Mouse (Mus musculus) MEL (cell line): ENCODE measurements around the gene Tox2. TPM values are rescaled to one million over a fixed set of nuclear protein-coding genes. Genes with fewer than 3 reads are reported as not detected.

ENCODE experiments used
- DNase-seq: peaks from one replicate; pipeline ENCODE4 v3.0.0; 2011; ENCODE audit warnings: low read depth, low spot score
- H3K27ac ChIP-seq: 2 replicates; pipeline ENCODE4 v1.5.1; 2012; ENCODE audit warnings: low read depth, mild to moderate bottlenecking, control low read depth, low read length, moderate library complexity; ENCODE audit not compliant: control insufficient read depth
- H3K27me3 ChIP-seq, 2 experiments: fragments of 150-350 bp in 1 of 2; sonication (generic) in 1 of 2; 2 replicates each; pipeline ENCODE4 v1.6.1; 2012; ENCODE audit warnings: low read length in 2 of 2, mild to moderate bottlenecking in 2 of 2, improper control_type of control experiment in 1 of 2, moderate library complexity in 1 of 2; ENCODE audit not compliant: insufficient read depth in 2 of 2, control insufficient read depth in 1 of 2
- H3K36me3 ChIP-seq, 2 experiments: 2 replicates each; pipeline ENCODE4 v1.6.1; 2012 to 2014; ENCODE audit warnings: low read length in 2 of 2, improper control_type of control experiment in 1 of 2, inconsistent platforms in 1 of 2, mild to moderate bottlenecking in 1 of 2; ENCODE audit not compliant: insufficient read depth in 2 of 2, control insufficient read depth in 1 of 2
- H3K4me1 ChIP-seq, 2 experiments: fragments of 150-350 bp in 1 of 2; sonication (generic) in 1 of 2; 2 replicates each; pipeline ENCODE4 v1.6.1; 2012; ENCODE audit warnings: low read length in 2 of 2, improper control_type of control experiment in 1 of 2, mild to moderate bottlenecking in 1 of 2; ENCODE audit not compliant: insufficient read depth in 2 of 2, control insufficient read depth in 1 of 2
- H3K4me3 ChIP-seq, 2 experiments: fragments of 150-350 bp in 1 of 2; sonication (generic) in 1 of 2; 2 replicates each; pipeline ENCODE4 v1.5.1; 2012; ENCODE audit warnings: low read depth in 2 of 2, low read length in 2 of 2, mild to moderate bottlenecking in 2 of 2, moderate library complexity in 2 of 2, control low read depth in 1 of 2, improper control_type of control experiment in 1 of 2; ENCODE audit not compliant: control insufficient read depth in 1 of 2, insufficient read depth in 1 of 2
- H3K79me2 ChIP-seq: 2 replicates; pipeline ENCODE4 v1.6.1; 2012; ENCODE audit warnings: mild to moderate bottlenecking, low read length, moderate library complexity; ENCODE audit not compliant: control insufficient read depth, poor library complexity, insufficient read depth
- H3K9ac ChIP-seq: 2 replicates; pipeline ENCODE4 v1.6.1; 2012; ENCODE audit warnings: low read depth, mild to moderate bottlenecking, control low read depth, low read length, moderate library complexity; ENCODE audit not compliant: control insufficient read depth, poor library complexity, severe bottlenecking
- H3K9me3 ChIP-seq: fragments of 150-350 bp; sonication (generic); replicated peaks from 2 replicates; pipeline ENCODE4 v1.6.1; 2012; ENCODE audit warnings: mild to moderate bottlenecking, low read length, improper control_type of control experiment, moderate library complexity; ENCODE audit not compliant: insufficient read depth
- BHLHE40 ChIP-seq: IDR thresholded peaks from 2 replicates; pipeline ENCODE4 v1.6.1; 2012; ENCODE audit warnings: low read depth, mild to moderate bottlenecking, inconsistent platforms, low read length, improper control_type of control experiment, borderline replicate concordance
- CHD1 ChIP-seq: IDR thresholded peaks from 2 replicates; pipeline ENCODE4 v1.6.1; 2012; ENCODE audit warnings: low read depth, mild to moderate bottlenecking, inconsistent platforms, low read length, improper control_type of control experiment
- CHD2 ChIP-seq: IDR thresholded peaks from 2 replicates; pipeline ENCODE4 v1.6.1; 2011; ENCODE audit warnings: low read length, improper control_type of control experiment
- CTCF ChIP-seq, 3 experiments: IDR thresholded peaks in 2 of 3; conservative IDR thresholded peaks in 1 of 3; 2 replicates each; pipeline ENCODE4 v1.5.1; 2011 to 2012; ENCODE audit warnings: low read length in 3 of 3, low read depth in 2 of 3, mild to moderate bottlenecking in 2 of 3, improper control_type of control experiment in 1 of 3, inconsistent platforms in 1 of 3, mixed read lengths in 1 of 3, moderate library complexity in 1 of 3; ENCODE audit not compliant: control insufficient read depth in 1 of 3, insufficient read depth in 1 of 3, poor library complexity in 1 of 3, severe bottlenecking in 1 of 3
- E2F4 ChIP-seq: IDR thresholded peaks from 2 replicates; pipeline ENCODE4 v1.6.1; 2011; ENCODE audit warnings: low read depth, low read length, improper control_type of control experiment, borderline replicate concordance
- ELF1 ChIP-seq: IDR thresholded peaks from 2 replicates; pipeline ENCODE4 v1.6.1; 2014; ENCODE audit warnings: low read depth, mild to moderate bottlenecking, inconsistent platforms, low read length, improper control_type of control experiment, moderate library complexity
- EP300 ChIP-seq, 2 experiments: IDR thresholded peaks; 2 replicates each; pipeline ENCODE4 v1.6.1; 2011; ENCODE audit warnings: improper control_type of control experiment in 2 of 2, low read length in 2 of 2, low read depth in 1 of 2, mild to moderate bottlenecking in 1 of 2
- ETS1 ChIP-seq: IDR thresholded peaks from 2 replicates; pipeline ENCODE4 v1.6.1; 2012; ENCODE audit warnings: low read depth, mild to moderate bottlenecking, inconsistent platforms, low read length, improper control_type of control experiment, moderate library complexity
- GABPA ChIP-seq: IDR thresholded peaks from 2 replicates; pipeline ENCODE4 v1.6.1; 2012; ENCODE audit warnings: low read depth, mild to moderate bottlenecking, inconsistent platforms, low read length, improper control_type of control experiment, moderate library complexity
- GATA1 ChIP-seq: IDR thresholded peaks from 2 replicates; pipeline ENCODE4 v1.6.1; 2011; ENCODE audit warnings: low read depth, low read length, improper control_type of control experiment
- HCFC1 ChIP-seq: IDR thresholded peaks from 2 replicates; pipeline ENCODE4 v1.6.1; 2012; ENCODE audit warnings: low read depth, mild to moderate bottlenecking, inconsistent platforms, low read length, improper control_type of control experiment, moderate library complexity
- JUND ChIP-seq: IDR thresholded peaks from 2 replicates; pipeline ENCODE4 v1.6.1; 2011; ENCODE audit warnings: low read depth, mild to moderate bottlenecking, improper control_type of control experiment, low read length
- KAT2A ChIP-seq: conservative IDR thresholded peaks from 2 replicates; pipeline ENCODE4 v1.6.1; 2012; ENCODE audit warnings: low read depth, low read length, improper control_type of control experiment, inconsistent platforms
- MAFK ChIP-seq: IDR thresholded peaks from 2 replicates; pipeline ENCODE4 v1.6.1; 2011; ENCODE audit warnings: low read depth, mild to moderate bottlenecking, low read length, improper control_type of control experiment, borderline replicate concordance
- MAX ChIP-seq: IDR thresholded peaks from 2 replicates; pipeline ENCODE4 v1.6.1; 2011; ENCODE audit warnings: low read length, improper control_type of control experiment
- MAZ ChIP-seq: IDR thresholded peaks from 2 replicates; pipeline ENCODE4 v1.6.1; 2012; ENCODE audit warnings: low read depth, mild to moderate bottlenecking, inconsistent platforms, low read length, improper control_type of control experiment
- MEF2A ChIP-seq: IDR thresholded peaks from 2 replicates; pipeline ENCODE4 v1.6.1; 2014; ENCODE audit warnings: low read depth, mild to moderate bottlenecking, inconsistent platforms, low read length, improper control_type of control experiment; ENCODE audit not compliant: poor library complexity, insufficient replicate concordance, severe bottlenecking; ENCODE audit errors: extremely low read depth
- MXI1 ChIP-seq: IDR thresholded peaks from 2 replicates; pipeline ENCODE4 v1.6.1; 2011; ENCODE audit warnings: mild to moderate bottlenecking, low read depth, low read length, improper control_type of control experiment
- MYB ChIP-seq: IDR thresholded peaks from 2 replicates; pipeline ENCODE4 v1.6.1; 2011; ENCODE audit warnings: mild to moderate bottlenecking, low read depth, low read length, improper control_type of control experiment
- MYC ChIP-seq: IDR thresholded peaks from 2 replicates; pipeline ENCODE4 v1.6.1; 2011; ENCODE audit warnings: low read depth, mild to moderate bottlenecking, low read length, improper control_type of control experiment, moderate library complexity
- NELFE ChIP-seq: IDR thresholded peaks from 2 replicates; pipeline ENCODE4 v1.6.1; 2011; ENCODE audit warnings: low read depth, low read length, improper control_type of control experiment
- NRF1 ChIP-seq: IDR thresholded peaks from 2 replicates; pipeline ENCODE4 v1.6.1; 2014; ENCODE audit warnings: low read depth, mild to moderate bottlenecking, inconsistent platforms, low read length, improper control_type of control experiment, moderate library complexity; ENCODE audit not compliant: poor library complexity, insufficient read depth, severe bottlenecking
- POLR2A ChIP-seq, 2 experiments: IDR thresholded peaks; 2 replicates each; pipeline ENCODE4 v1.6.1; 2011 to 2012; ENCODE audit warnings: low read length in 2 of 2, mild to moderate bottlenecking in 2 of 2, control low read depth in 1 of 2, improper control_type of control experiment in 1 of 2, low read depth in 1 of 2, moderate library complexity in 1 of 2; ENCODE audit not compliant: control insufficient read depth in 1 of 2, insufficient read depth in 1 of 2, poor library complexity in 1 of 2
- POLR2AphosphoS2 ChIP-seq: IDR thresholded peaks from 2 replicates; pipeline ENCODE4 v1.6.1; 2011; ENCODE audit warnings: low read length, improper control_type of control experiment
- POLR2AphosphoS5 ChIP-seq: IDR thresholded peaks from 2 replicates; pipeline ENCODE4 v1.6.1; 2012; ENCODE audit warnings: low read depth, borderline replicate concordance, mild to moderate bottlenecking, inconsistent platforms, low read length, moderate library complexity, mixed read lengths
- RAD21 ChIP-seq: IDR thresholded peaks from 2 replicates; pipeline ENCODE4 v1.6.1; 2011; ENCODE audit warnings: mild to moderate bottlenecking, low read depth, low read length, improper control_type of control experiment
- RCOR1 ChIP-seq: IDR thresholded peaks from 2 replicates; pipeline ENCODE4 v1.6.1; 2012; ENCODE audit warnings: low read depth, mild to moderate bottlenecking, inconsistent platforms, low read length, improper control_type of control experiment
- SIN3A ChIP-seq: IDR thresholded peaks from 2 replicates; pipeline ENCODE4 v1.6.1; 2012; ENCODE audit warnings: low read length, improper control_type of control experiment, inconsistent platforms
- SMC3 ChIP-seq: IDR thresholded peaks from 2 replicates; pipeline ENCODE4 v1.6.1; 2011; ENCODE audit warnings: low read depth, low read length, improper control_type of control experiment
- TBP ChIP-seq: IDR thresholded peaks from 2 replicates; pipeline ENCODE4 v1.8.0; 2011; ENCODE audit warnings: low read depth, low read length, improper control_type of control experiment
- TCF12 ChIP-seq: IDR thresholded peaks from 2 replicates; pipeline ENCODE4 v1.6.1; 2014; ENCODE audit warnings: low read depth, mild to moderate bottlenecking, inconsistent platforms, low read length, improper control_type of control experiment, moderate library complexity
- USF1 ChIP-seq: IDR thresholded peaks from 2 replicates; pipeline ENCODE4 v1.6.1; 2014; ENCODE audit warnings: low read depth, mild to moderate bottlenecking, inconsistent platforms, low read length, improper control_type of control experiment, moderate library complexity
- USF2 ChIP-seq, 2 experiments: IDR thresholded peaks; 2 replicates each; pipeline ENCODE4 v1.6.1; 2011 to 2012; ENCODE audit warnings: improper control_type of control experiment in 2 of 2, low read length in 2 of 2, borderline replicate concordance in 1 of 2, inconsistent platforms in 1 of 2, low read depth in 1 of 2, mild to moderate bottlenecking in 1 of 2; ENCODE audit not compliant: insufficient read depth in 1 of 2
- ZC3H11A ChIP-seq: IDR thresholded peaks from 2 replicates; pipeline ENCODE4 v1.6.1; 2012; ENCODE audit warnings: low read depth, mild to moderate bottlenecking, inconsistent platforms, low read length, improper control_type of control experiment
- ZKSCAN1 ChIP-seq: IDR thresholded peaks from 2 replicates; pipeline ENCODE4 v1.6.1; 2012; ENCODE audit warnings: low read depth, mild to moderate bottlenecking, inconsistent platforms, low read length, improper control_type of control experiment, moderate library complexity
- ZMIZ1 ChIP-seq: IDR thresholded peaks from 2 replicates; pipeline ENCODE4 v1.6.1; 2012; ENCODE audit warnings: low read depth, mild to moderate bottlenecking, inconsistent platforms, low read length, improper control_type of control experiment, moderate library complexity
- ZNF384 ChIP-seq: IDR thresholded peaks from 2 replicates; pipeline ENCODE4 v1.6.1; 2012; ENCODE audit warnings: low read depth, mild to moderate bottlenecking, inconsistent platforms, low read length, improper control_type of control experiment
- polyA plus RNA-seq, 2 experiments: library from polyadenylated mRNA; stranded (reverse) in 1 of 2; unstranded in 1 of 2; fragments of >175 nt in 1 of 2; fragments of >200 nt in 1 of 2; gene quantifications; 2 replicates each; pipeline versions ENCODE4 v1.2.1 to v1.2.4; 2012; ENCODE audit warnings: low replicate concordance in 2 of 2, low read depth in 1 of 2; ENCODE audit not compliant: insufficient read length in 2 of 2, insufficient read depth in 1 of 2, missing spikeins in 1 of 2
- total RNA-seq: library from RNA; depleted of rRNA; stranded (reverse); fragments of 300-350 nt; gene quantifications from 2 replicates; pipeline ENCODE4 v1.2.3, GENCODE M21; 2012

Tox2 gene
- total and polyA plus RNA-seq, 3 experiments = not detected

- Histone ChIP-seq H3K27ac (no peak overlapping the region), H3K36me3 (no peaks in the 10 kb centered on the region; a peak in 1 of 4 replicates), H3K79me2 (no peaks in the 10 kb centered on the region), H3K4me3 (no peak overlapping the region), H3K9ac (no peak overlapping the region), H3K9me3 (no peaks in the 10 kb centered on the region), H3K27me3 (no peaks in the 10 kb centered on the region), H3K4me1 (peaks cover 6 to 9% of the 10 kb centered on the region in 2 experiments; a peak in 3 of 4 replicates)
- TF ChIP-seq HCFC1 = no peak
- TF ChIP-seq CTCF (IDR thresholded peaks at IDR 0.05 in 2 of 3, conservative IDR thresholded peaks at IDR 0.05 in 1 of 3; ENCODE audit: control insufficient read depth in 1 of 3, insufficient read depth in 1 of 3, low read depth in 2 of 3, low read length in 3 of 3, poor library complexity in 1 of 3, severe bottlenecking in 1 of 3) = no peak
- no peak for TF ChIP-seq MAX
- TF ChIP-seq GATA1 = peak; percentile 74
- peak; percentile 41; the same call in 1 of the 2 replicates for TF ChIP-seq MYC
- peak; percentile 95 for TF ChIP-seq ZNF384
- TF ChIP-seq CHD2 = no peak
- peak; percentile 55; the same call in 1 of the 2 replicates for TF ChIP-seq MXI1
- peak; percentile 69 for TF ChIP-seq ETS1
- peak; percentile 82 to 87 for TF ChIP-seq EP300 (IDR thresholded peaks at IDR 0.05; ENCODE audit: low read depth in 1 of 2, low read length in 2 of 2)
- TF ChIP-seq NRF1 = no peak
- no peak for TF ChIP-seq GABPA
- TF ChIP-seq MEF2A = no peak
- TF ChIP-seq E2F4 = no peak
- TF ChIP-seq TCF12 = peak; percentile 72; the same call in 1 of the 2 replicates
- TF ChIP-seq SMC3 = no peak
- no peak for TF ChIP-seq RAD21
- no peak for TF ChIP-seq CHD1
- TF ChIP-seq RCOR1 = no peak
- TF ChIP-seq ZKSCAN1 = no peak
- TF ChIP-seq NELFE = no peak
- no peak for TF ChIP-seq JUND
- no peak for TF ChIP-seq USF1
- no peak for TF ChIP-seq MAFK
- TF ChIP-seq BHLHE40 = peak; percentile 83
- no peak for TF ChIP-seq ZC3H11A
- no peak for TF ChIP-seq POLR2AphosphoS5
- TF ChIP-seq MAZ = no peak
- TF ChIP-seq MYB = peak; percentile 68; the same call in 1 of the 2 replicates
- TF ChIP-seq TBP = no peak
- peak; percentile 70 for TF ChIP-seq SIN3A
- no peak for TF ChIP-seq ELF1
- TF ChIP-seq POLR2AphosphoS2 = no peak
- TF ChIP-seq POLR2A (IDR thresholded peaks at IDR 0.05; ENCODE audit: control insufficient read depth in 1 of 2, insufficient read depth in 1 of 2, low read depth in 1 of 2, low read length in 2 of 2, poor library complexity in 1 of 2) = no peak
- TF ChIP-seq ZMIZ1 = no peak
- no peak for TF ChIP-seq KAT2A
- no peak for TF ChIP-seq USF2 (IDR thresholded peaks at IDR 0.05; ENCODE audit: borderline replicate concordance in 1 of 2, insufficient read depth in 1 of 2, low read depth in 1 of 2, low read length in 2 of 2)
- peak; percentile 26 for DNase-seq
Observed at GRCm38 (mm10) chr2:163323163-163323562, 120.2 kb downstream of the Tox2 start.
